Mouse (Mus musculus) kidney, embryonic 15.5 days (tissue): ENCODE measurements at regions not wholly inside any gene's neighbourhood (a gene's known extent, or its start where the extent isn't known, plus 50 kb on each side); places are given as distances from the start of the nearest gene placed in this dataset.

Experiments
- ATAC-seq: fragments of 200-750 bp; cut with Nextera tagmentation; replicated peaks from 2 replicates; pipeline ENCODE4 v1.8.0; 2017; ENCODE audit warnings: moderate TSS enrichment; ENCODE audit not compliant: low FRiP score
- H3K27ac ChIP-seq: fragments of 300-500 bp; sonication (generic); 2 replicates; pipeline ENCODE4 v1.5.1; 2015; ENCODE audit warnings: mild to moderate bottlenecking, inconsistent platforms
- H3K27me3 ChIP-seq: fragments of 300-500 bp; sonication (generic); 2 replicates; pipeline ENCODE4 v1.6.1; 2015; ENCODE audit warnings: inconsistent platforms
- H3K36me3 ChIP-seq: fragments of 300-500 bp; sonication (generic); 2 replicates; pipeline ENCODE4 v1.6.1; 2015; ENCODE audit warnings: inconsistent platforms
- H3K4me1 ChIP-seq: fragments of 300-500 bp; sonication (generic); 2 replicates; pipeline ENCODE4 v1.6.1; 2015; ENCODE audit warnings: inconsistent platforms
- H3K4me2 ChIP-seq: fragments of 300-500 bp; sonication (generic); 2 replicates; pipeline ENCODE4 v1.6.1; 2015; ENCODE audit warnings: moderate library complexity, mild to moderate bottlenecking, inconsistent platforms
- H3K4me3 ChIP-seq: fragments of 300-500 bp; sonication (generic); replicated peaks from 2 replicates; pipeline ENCODE4 v1.5.1; 2015; ENCODE audit warnings: mild to moderate bottlenecking, inconsistent platforms
- H3K9ac ChIP-seq: fragments of 300-500 bp; sonication (generic); 2 replicates; pipeline ENCODE4 v1.6.1; 2015; ENCODE audit warnings: mild to moderate bottlenecking, inconsistent platforms
- H3K9me3 ChIP-seq: fragments of 300-500 bp; sonication (generic); replicated peaks from 2 replicates; pipeline ENCODE4 v1.6.1; 2016; ENCODE audit warnings: inconsistent platforms
- WGBS: fragments of 180-500 bp; shearing (Covaris S2); methylation state at CpG from one replicate; pipeline ENCODE4 v1.1.7; 2015; ENCODE audit warnings: mixed read lengths; 5-methylcytosine and 5-hydroxymethylcytosine counted together

DNA sequence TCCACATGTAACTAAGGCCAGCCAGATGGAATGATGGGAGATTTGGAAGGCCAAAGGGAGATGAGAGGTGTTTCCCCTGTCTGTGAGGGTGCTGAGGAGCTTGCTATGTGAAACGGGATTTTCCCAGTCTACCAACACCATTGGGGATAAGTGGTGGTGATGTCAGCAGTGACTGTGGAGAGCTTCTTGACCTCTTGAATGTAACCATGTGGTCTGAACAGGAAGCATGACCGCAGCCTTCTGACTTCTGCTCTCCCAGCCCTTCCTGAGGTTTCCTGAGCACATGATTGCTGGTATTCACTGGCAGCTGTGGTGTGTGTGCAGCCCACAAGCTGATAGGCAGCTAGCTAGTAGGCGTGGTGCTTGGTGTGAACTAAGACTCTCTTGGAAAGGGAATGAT is 58.8 kb upstream of the Nfe2l2 start:
- Histone ChIP-seq H3K4me3 (no peak overlapping the region), H3K9ac (no peak overlapping the region), H3K4me1 (peaks cover 8% of the 10 kb centered on the region), H3K9me3 (no peaks in the 10 kb centered on the region), H3K36me3 (no peaks in the 10 kb centered on the region), H3K4me2 (no peak overlapping the region), H3K27me3 (no peaks in the 10 kb centered on the region), H3K27ac (no peak overlapping the region)
- WGBS, result 62% methylated on average over 3 of the region's 3 CpGs
- ATAC-seq, result no peak

DNA sequence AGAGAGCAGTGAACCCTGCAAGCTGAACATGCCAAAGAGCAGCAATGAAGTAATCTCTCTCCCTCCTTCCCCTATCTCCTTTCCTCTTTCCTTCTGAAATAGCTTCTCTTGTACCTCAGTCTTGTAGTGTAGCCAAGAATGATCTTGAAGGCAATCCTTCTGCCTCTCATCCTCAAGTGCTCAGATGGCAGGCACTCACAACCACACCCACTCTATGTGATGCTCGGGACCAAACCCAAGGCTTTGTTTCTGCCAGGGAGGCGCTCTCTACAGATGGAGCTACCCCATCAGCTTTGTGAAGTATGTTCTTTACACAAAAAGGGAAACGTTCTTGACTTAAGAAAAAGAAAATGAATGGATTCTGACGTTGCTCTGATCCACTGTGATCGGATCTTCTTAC is 57.6 kb upstream of the Nfe2l2 start:
- H3K27me3 ChIP-seq, result no peaks in the 10 kb centered on the region

DNA sequence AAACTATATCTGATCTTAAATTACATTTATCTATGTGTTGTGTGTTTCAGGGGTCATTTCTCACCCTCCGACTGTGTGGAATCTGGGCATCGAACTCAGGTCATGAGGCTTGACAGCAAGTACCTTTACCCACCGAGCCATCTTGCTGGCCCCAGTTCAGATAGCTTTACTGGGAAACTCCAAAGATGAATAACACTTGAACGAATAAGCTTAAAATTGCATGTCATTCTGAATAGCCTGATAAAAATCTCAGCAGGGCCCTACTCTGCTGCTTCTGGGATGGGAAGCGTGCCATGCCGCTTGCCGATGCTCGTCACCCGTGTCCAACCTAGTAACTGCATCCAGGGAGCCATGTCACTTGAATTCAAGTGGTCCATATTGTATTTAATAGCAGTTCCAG is 57.2 kb upstream of the Nfe2l2 start:
- WGBS, result 74% methylated on average over 9 of the region's 9 CpGs
- Histone ChIP-seq H3K27ac (no peak overlapping the region), H3K36me3 (no peaks in the 10 kb centered on the region), H3K9me3 (no peaks in the 10 kb centered on the region), H3K27me3 (no peaks in the 10 kb centered on the region), H3K9ac (no peak overlapping the region), H3K4me3 (no peak overlapping the region), H3K4me2 (no peak overlapping the region), H3K4me1 (peaks cover 13% of the 10 kb centered on the region)
- no peak for ATAC-seq

More for the DNA sequence above, 57.6 kb upstream of the Nfe2l2 start:
- Histone ChIP-seq H3K9ac (no peak overlapping the region), H3K4me2 (no peak overlapping the region), H3K4me1 (peaks cover 9% of the 10 kb centered on the region), H3K4me3 (no peak overlapping the region), H3K9me3 (no peaks in the 10 kb centered on the region), H3K27ac (no peak overlapping the region), H3K36me3 (no peaks in the 10 kb centered on the region)
- no peak for ATAC-seq
- 84% methylated on average over 5 of the region's 5 CpGs for WGBS

DNA sequence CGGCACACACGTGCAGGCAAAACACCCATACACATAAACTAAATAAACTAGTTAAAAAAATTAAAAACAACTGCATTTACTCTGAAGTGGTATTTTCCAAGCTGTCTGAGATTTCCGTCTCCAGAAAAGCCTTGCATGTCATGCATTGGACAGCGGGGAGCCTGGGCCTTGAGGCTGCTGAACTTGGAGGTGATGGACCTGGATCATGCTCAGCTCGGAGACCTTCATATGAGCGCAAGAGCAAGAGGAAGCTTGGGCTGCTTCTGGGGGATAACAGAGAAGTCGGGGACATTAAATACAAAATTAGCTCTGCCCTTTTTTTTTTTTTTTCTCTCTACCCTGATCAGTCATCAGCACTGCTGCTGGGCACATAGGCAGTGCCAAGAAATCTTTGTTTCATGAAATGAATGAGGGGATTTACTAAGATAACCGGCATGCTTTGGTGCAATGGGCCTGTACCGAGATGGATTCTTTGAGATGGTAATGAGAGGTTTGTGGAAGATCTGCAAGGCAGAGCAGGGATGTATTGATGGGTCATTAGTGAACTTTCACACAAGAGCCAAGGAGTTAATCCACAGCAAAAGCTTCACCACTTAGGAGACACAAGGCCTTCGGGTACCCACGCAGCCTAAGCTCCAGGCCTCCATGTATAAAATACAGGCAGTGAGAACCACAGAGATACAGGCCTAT is 54.9 kb upstream of the Nfe2l2 start:
- Histone ChIP-seq H3K4me3 (no peak overlapping the region), H3K4me2 (no peak overlapping the region), H3K4me1 (peaks cover 16% of the 10 kb centered on the region), H3K27ac (no peak overlapping the region), H3K9ac (no peak overlapping the region), H3K36me3 (no peaks in the 10 kb centered on the region), H3K27me3 (no peaks in the 10 kb centered on the region), H3K9me3 (no peaks in the 10 kb centered on the region)
- no peak for ATAC-seq
- 86% methylated on average over 11 of the region's 11 CpGs for WGBS

DNA sequence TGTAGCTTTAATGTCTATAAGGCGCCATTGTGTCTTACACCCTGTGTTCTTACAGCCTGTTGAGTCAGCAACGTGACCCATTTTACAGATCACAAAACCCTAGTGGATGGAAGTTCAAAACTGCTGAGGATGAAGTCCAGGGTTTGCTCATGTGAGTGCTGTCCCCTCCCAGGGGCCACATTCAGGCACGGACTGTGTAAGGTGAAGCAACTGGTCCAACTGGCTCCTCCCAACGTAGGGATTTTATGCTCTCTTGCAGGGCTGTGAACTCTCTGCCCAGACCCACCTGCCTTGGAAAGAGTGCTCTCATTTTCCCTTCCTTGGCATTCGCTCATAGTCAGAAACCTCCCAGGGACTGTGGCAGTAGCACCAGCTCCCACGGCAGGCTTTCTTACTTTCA is 53.8 kb upstream of the Nfe2l2 start:
- WGBS, result 88% methylated on average over 6 of the region's 6 CpGs
- H3K4me2 ChIP-seq, result no peak overlapping the region
- no peaks in the 10 kb centered on the region for H3K9me3 ChIP-seq
- H3K4me1 ChIP-seq, result peaks cover 16% of the 10 kb centered on the region
- no peak overlapping the region for H3K4me3 ChIP-seq
- no peaks in the 10 kb centered on the region for H3K27me3 ChIP-seq
- H3K36me3 ChIP-seq, result no peaks in the 10 kb centered on the region
- no peak for ATAC-seq
- no peak overlapping the region; the same call in 1 of the 2 replicates for H3K27ac ChIP-seq
- H3K9ac ChIP-seq, result no peak overlapping the region

DNA sequence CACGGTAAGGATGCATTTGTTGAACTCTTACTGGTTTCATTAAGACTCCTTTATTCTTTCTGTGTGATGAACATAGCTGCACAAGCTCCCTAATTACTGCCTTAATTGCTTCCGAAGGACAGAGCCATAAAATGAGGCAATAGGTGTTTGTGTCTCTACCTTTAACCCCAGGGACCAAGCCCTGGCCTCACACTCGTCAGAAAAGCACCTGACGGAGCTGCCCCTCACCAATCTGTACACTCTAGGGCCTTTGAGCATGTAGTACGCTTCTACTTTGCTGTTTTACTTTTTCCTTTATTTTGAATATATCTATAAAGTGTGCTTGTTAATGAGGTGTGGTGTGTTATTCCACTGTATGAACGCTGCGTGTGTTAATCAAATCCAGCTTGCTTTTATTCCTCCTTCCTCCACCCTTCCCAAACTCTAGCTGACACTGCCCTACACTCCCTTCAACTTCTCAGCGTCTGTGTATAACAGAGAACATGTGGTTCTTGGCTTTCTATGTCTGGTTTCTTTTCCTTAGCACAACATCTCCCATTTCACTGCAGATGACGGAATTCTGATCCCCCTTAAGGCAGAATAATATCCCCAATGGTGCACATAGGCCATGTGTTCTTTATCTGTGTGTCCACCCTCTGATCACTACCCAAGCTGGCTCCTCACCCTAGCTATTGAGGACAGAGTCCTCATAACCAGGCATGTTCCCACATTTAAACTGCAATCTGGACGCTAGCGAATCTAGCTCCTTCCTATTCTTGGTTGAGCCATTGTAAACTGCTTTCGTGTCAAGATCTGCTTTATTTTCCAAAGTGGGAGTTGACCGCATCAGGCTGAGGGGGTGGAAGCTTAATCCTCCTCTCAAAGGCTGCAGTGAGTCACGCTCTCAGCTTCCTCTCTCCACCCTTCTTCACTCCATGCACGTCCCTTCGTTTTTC is 52.5 kb upstream of the Nfe2l2 start:
- no peaks in the 10 kb centered on the region for H3K36me3 ChIP-seq
- H3K9me3 ChIP-seq, result no peaks in the 10 kb centered on the region
- peak overlapping the region; percentile 24; the same call in 1 of the 2 replicates for H3K4me2 ChIP-seq
- no peak overlapping the region for H3K9ac ChIP-seq
- no peaks in the 10 kb centered on the region for H3K27me3 ChIP-seq
- WGBS, result 48% methylated on average over 16 of the region's 16 CpGs
- peak overlapping the region; percentile 37 for H3K27ac ChIP-seq
- no peak overlapping the region for H3K4me3 ChIP-seq
- no peak for ATAC-seq
- H3K4me1 ChIP-seq, result peaks cover 16% of the 10 kb centered on the region

DNA sequence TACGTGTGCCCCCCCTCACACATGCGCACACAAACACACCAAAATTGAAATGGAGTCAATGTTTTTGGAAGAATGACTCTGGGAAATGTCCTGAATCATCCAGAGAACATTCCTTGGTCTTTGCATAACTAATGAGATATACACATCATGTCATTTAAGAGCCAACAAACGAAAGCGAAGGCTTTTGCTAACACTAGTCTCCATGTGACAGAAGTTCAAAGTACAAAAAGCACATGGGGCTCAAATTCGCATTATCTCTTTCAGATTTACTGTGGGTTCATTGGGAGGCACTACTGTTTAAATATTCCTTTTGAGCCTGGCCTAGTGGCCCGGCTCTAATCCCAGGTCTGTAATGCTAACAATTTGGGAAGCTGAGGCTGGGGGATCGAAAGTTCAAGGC is 50.2 kb upstream of the Nfe2l2 start:
- ATAC-seq, result no peak
- 88% methylated on average over 7 of the region's 7 CpGs for WGBS
- Histone ChIP-seq H3K36me3 (no peaks in the 10 kb centered on the region), H3K9ac (no peak overlapping the region), H3K27ac (no peak overlapping the region), H3K27me3 (no peaks in the 10 kb centered on the region), H3K4me3 (no peak overlapping the region), H3K4me1 (peaks cover 16% of the 10 kb centered on the region), H3K4me2 (no peak overlapping the region), H3K9me3 (no peaks in the 10 kb centered on the region)
